Mouse (Mus musculus): ENCODE measurements around the gene Agbl3. TPM values are rescaled to one million over a fixed set of nuclear protein-coding genes. Genes with fewer than 3 reads are reported as not detected.

Gene Agbl3
- total RNA-seq (2014; fragmentation: Nextera tagmentation) (4.5 and 7.0 TPM in 2 replicates), total RNA-seq (2017) (5.5 and 8.9 TPM in 2 replicates)

DNA sequence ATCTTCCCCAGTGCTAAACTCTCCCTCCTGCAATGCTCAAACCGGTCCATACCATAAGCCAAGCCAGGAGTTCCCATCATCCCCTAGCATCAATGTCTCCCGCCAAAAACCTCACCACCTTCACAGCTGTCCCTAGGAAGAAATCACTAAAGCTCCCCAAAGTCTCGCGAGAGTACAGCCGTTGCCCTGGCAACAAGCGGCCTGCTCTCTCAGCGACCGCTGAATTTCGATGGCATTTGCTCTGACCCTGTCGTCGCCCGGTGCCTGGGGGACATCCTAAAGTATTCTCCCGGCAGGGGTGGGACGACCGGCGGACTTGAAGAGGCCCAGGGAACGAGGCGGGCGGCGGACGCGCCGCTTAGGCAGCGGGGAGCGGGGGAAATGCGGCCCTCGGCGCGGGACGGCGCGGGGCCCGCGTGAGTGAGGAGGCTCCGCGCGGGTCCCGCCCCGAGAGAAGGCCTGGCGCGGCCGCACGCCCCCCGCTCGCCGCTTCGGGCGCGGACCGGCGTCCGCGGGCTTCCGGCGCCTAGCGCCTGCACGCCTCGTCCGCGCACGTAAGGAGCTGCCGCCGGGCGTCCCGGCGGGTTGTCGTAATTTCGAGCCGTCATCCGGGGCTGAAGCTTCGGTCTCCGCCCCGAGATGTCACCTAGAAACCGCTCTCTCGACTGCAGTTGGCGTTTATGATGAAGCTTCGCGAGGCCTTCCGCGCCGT, at the start of gene Agbl3:
TSS of gene Agbl3 (plus strand) at position 202 of the 712 bp plus-strand sequence.
- peak; percentile 98 for ATAC-seq (replicated peaks; ENCODE audit: low FRiP score, low TSS enrichment, poor library complexity, severe bottlenecking)

DNA sequence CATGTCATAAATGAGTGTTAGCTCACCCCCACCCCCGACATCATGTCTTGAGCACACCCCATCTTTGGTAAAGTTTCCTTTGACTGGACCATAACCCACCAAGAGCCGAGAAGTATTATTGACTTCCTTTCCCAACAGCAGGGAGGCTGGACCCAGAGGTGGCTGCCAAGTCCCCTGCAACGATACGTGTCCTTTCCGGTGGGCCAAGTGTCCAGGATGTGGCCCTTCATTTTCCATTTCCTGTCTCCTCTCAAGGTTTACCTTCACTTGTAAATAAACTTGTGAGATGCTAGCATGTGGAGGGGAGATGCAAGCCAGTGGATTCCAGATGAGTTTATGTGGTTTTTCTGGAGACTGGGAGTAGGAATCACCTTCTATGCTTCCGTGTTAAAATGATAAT, 49.2 kb upstream of the Agbl3 start:
- ATAC-seq (replicated peaks; ENCODE audit: low FRiP score, low TSS enrichment, poor library complexity, severe bottlenecking) = no peak

DNA sequence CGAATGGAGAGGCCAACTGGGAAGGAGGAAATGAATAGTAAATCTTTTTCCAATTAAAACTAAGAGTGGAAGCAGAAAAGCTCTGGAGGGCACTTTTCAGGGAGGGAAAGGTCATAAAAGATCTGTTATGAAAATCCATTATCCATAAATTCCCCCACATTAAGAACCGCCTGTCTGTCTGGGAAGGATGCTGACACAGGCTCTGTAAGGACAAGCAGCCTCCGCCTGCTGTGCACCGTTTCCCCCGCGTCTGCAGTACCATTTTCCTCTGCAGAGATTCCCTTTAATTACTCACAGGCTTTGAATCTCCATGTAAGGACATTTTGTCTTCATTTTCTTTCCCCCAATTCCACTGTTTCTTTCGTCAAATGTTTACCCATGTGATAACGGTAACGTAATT, 48.7 kb upstream of the Agbl3 start:
- no peak for ATAC-seq (replicated peaks; ENCODE audit: low FRiP score, low TSS enrichment, poor library complexity, severe bottlenecking)

DNA sequence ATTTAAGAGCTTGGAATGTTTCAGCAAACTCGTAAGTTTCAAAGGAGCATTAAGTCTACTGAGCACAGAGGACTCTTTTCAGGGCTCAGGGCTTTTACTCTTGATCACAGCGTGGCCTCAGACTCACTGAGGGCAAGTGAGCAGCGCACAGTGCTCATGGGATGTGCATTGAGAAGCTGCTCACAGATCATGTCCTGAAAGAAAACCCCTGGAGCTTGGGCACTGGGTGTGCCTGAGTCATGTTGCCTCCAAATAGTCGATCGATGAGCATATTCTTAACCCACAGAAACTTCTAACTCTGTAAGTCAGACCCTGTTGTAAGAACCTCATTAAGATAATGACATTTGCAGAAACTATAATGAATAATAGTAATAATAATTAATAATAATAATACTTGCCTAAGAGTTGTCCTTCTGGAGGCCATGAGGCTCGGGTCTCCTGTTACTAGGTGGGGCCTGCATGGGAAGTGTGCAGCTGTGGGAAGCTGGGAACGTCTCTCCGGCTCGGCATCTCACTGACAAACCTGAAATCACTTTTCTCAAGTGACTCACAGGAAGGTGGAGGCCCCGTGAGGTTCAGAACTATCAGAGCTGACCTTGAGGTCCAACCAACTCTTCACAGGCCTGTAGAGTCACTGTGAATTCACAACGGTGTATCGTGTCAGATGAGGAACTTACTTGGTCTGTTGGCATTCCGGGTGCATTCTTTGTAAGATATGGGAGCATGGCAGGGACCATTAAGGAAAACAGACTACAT, 45.1 kb upstream of the Agbl3 start:
- ATAC-seq (replicated peaks; ENCODE audit: low FRiP score, low TSS enrichment, poor library complexity, severe bottlenecking) = no peak

DNA sequence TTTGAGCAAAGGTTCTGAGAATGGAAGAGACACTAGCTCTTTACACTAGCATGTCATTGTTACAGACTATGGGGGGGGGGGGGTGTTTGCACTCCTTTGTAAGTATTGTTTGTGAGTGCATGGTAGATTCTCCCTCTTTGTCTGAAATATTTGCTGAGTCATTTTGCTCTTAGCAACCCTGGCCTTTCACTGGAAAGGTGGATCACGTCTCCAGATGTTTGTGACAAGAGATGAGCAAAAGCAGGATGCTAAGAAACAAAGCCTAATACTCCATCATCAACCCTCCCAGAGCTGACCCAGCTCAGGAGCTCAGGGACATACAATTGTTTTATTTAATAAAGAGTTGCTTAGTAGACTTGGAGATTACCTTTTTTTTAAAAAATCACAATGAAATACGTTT, 43.3 kb upstream of the Agbl3 start:
- ATAC-seq (replicated peaks; ENCODE audit: low FRiP score, low TSS enrichment, poor library complexity, severe bottlenecking) = no peak

DNA sequence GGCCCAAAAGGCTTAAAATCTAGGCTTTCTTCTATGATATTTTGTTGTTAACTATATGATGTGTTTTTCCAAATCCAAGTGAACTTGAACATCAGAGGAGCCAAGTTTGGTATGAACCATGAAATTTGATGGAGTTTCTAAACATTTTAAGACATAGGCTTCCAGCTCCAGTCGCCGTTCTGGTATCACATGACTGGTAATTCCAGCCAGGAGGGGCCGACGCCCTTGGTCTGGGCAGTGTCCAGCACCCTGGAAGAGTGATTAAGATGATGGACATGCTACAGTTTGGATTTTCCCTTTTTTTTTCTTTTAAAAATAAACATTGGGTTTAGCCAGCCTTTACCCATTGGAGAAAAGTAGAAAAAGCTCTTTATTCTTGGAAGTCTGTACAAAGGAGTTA, 36.3 kb upstream of the Agbl3 start:
- no peak for ATAC-seq (replicated peaks; ENCODE audit: low FRiP score, low TSS enrichment, poor library complexity, severe bottlenecking)

DNA sequence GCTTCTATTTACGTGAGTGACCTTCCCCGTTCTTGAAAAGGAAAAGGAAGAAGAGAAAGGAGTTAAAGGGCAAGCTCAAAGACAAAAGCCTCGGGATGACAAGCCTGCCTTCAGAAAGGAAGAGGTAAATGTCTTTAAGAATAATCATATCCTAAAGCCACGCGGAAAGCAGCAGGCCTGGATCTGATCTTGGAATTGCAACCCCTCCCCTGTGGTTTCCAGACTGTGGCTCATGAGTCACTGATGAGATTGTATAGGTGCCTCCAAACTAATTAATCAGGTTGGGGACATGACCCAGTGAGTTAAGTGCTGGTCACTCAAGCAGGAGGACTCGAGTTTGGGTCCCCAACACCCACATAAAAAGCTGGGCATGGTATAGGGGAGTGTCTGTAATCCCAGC, 32.4 kb upstream of the Agbl3 start:
- no peak for ATAC-seq (replicated peaks; ENCODE audit: low FRiP score, low TSS enrichment, poor library complexity, severe bottlenecking)

DNA sequence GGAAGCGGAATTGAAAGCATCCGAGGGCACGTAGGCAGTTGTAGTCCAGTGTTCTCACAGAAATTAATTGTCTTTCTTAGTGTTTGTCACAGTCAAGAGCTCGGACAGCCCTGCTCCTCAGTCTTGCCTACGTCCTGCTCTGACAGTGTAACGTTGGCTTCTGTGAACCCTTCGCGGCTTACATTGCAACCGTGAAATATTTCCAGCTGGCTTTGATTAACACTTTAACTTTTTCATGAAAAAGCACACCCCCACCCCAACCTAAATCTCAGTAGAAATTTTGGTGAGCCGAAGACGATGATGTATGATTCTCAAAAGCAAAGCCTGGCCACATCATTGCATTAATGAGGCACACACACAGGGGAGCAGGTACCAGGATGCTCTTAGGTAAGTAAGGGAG, 31.7 kb upstream of the Agbl3 start:
- no peak for ATAC-seq (replicated peaks; ENCODE audit: low FRiP score, low TSS enrichment, poor library complexity, severe bottlenecking)

DNA sequence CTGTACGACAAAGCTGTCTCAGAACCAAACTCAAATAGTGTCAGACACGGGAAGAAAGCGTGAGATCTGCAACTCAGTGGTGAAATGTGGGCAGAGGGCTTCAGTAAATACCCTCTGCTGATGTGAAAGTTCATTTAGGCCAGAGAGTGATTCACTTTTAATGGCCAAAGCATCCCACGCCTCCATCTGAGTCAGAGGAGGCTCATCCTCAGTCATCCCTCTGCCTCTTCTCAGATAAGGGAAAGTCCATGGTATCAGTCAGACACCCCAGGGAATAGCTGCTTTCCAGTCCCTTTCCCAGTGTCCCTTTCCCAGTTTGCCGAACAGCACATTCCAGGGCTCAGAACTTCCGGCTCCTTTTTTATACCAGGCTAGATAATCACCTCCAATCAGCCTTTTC, 30.7 kb upstream of the Agbl3 start:
- ATAC-seq (replicated peaks; ENCODE audit: low FRiP score, low TSS enrichment, poor library complexity, severe bottlenecking) = no peak

DNA sequence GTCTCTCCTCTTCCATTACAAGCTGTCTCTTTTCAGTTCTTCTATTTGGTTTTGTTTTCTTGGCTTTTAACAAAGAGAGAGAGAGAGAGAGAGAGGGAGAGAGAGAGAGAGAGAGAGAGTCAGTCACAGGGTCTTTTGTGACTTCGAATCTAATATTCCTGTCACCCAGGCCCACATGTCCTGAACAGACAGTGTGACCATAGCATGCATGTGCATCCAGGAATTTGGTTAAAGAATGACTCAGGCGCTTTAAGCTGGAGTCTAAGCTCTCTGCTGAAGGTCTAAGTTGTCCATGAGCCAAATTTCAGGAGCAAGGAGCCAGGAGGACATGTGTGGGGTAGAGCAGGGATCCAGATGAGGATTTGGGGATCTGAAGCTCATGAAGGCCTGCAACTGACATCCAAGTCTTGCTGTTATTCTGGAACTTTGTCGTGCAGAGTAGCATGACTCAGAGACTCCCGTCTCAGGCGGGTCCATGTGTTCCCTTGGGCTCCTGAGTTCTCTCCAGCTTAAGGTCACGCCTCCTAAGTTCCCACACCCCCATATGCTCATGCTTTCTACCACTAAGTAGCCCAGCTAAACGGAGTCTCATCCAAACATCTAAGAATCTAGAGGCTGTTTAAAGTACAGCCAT, 29.6 kb upstream of the Agbl3 start:
- ATAC-seq (replicated peaks; ENCODE audit: low FRiP score, low TSS enrichment, poor library complexity, severe bottlenecking) = no peak

DNA sequence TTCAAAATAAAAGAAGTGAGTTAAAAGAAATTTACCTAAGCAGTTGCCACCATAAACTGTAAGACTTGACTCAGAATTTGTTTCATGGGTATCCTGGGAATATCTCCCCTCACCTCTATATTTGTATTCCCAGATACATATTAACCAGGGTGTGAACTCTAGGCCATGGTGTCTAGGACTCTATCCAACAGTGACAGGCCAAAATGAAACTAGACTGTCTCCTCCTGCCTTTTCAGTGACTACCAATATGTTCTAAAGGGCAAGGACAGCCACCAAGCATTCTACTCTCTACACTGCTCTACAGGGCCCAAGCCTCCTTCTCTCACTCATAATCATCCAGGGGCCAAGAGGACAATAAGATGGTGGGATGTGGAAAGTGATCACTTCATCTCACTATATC, 28.6 kb upstream of the Agbl3 start:
- no peak for ATAC-seq (replicated peaks; ENCODE audit: low FRiP score, low TSS enrichment, poor library complexity, severe bottlenecking)

DNA sequence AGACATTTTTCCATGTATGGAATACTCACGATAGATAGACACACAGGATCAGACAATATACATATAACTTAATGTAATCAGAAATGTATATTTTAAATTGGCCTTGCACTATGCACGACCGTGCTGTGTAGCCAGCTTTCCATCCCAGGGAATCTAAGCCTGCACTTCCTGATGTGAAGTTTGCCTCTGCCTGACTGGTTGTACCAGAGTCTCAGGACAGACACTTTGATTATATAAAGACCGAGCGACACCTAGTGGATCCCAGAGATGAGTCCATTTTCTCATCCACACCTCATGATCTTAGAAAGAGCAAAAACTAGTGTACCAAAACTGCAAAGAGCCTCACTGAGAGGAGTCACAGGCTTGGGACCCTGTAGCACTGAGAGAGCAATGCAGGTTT, 25.8 kb upstream of the Agbl3 start:
- peak; percentile 70; the same call in 1 of the 2 replicates for ATAC-seq (replicated peaks; ENCODE audit: low FRiP score, low TSS enrichment, poor library complexity, severe bottlenecking)

DNA sequence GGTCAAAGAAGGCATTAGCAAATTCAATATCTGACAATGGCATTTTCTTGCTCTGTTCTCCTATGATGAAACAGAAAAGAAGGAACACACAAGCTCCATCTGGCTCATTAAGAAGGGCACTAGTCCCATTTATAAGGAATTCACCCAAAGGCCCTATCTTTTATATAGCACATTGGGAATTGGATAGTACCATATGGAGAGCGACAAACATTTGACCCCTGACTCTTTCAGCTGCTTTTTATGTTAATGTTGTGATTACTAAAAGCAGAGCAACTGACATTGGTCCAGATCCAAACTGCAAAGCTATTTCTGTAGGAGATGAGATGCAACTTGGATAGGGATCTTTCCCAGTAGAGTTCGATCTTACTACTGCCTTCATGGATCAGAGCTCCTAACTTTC, 21.9 kb upstream of the Agbl3 start:
- no peak for ATAC-seq (replicated peaks; ENCODE audit: low FRiP score, low TSS enrichment, poor library complexity, severe bottlenecking)

DNA sequence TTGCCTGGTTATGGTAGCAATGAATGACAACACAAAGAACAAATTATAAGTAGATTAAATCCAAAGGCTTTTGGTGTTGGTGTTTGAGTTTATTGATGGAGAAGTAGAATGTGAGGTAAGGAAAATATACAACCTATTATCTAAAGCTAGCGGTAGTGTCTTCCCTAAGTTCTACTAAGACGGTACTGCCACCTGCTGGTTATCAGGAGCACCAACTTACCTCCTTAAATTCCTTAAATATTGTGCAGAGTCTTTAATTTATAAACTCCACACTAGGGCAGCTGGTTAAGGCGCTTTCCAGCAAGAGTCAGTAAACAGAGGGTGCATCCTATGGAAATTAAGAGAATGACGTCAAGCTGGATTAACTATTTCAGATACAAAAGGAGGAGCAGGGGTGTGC, 20.2 kb upstream of the Agbl3 start:
- ATAC-seq (replicated peaks; ENCODE audit: low FRiP score, low TSS enrichment, poor library complexity, severe bottlenecking) = peak; percentile 80

DNA sequence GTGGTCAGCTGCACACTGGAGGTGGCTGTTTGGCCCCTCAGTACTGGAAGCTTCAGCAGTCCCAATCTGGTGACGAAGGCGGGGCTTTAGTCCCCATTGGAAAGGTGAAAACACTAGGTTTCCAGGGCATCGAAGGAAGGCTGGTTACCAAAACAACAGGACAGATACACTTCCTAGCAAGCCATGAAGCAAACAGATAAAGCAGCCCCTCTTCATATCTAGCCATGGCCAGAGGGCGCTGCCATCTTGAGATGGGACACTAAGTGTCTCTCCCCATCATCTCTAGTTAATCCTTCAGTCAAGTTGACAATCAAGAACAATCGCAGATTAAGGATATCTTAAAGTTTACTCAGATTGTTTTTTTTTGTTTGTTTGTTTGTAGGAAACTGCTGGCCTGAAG, 14.5 kb upstream of the Agbl3 start:
- ATAC-seq (replicated peaks; ENCODE audit: low FRiP score, low TSS enrichment, poor library complexity, severe bottlenecking) = no peak

DNA sequence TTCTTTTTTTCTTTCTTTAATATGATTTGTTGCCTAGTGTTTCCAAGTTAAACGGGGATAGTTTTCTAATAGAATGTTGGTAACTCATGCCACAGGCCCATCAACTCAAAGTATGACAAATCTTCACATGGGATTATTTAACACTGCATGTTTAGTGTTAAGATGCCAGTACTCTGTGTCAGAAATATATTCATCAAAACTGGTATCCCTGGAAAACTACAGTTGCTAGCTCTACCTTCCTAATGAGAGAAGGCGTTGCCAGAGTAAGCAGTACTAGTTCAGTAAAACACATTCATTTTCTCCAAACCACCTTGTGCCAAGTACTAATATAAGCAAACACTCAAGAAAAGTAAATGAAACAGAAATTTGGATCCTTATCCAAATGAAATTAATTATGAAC, 10.2 kb upstream of the Agbl3 start:
- ATAC-seq (replicated peaks; ENCODE audit: low FRiP score, low TSS enrichment, poor library complexity, severe bottlenecking) = no peak

DNA sequence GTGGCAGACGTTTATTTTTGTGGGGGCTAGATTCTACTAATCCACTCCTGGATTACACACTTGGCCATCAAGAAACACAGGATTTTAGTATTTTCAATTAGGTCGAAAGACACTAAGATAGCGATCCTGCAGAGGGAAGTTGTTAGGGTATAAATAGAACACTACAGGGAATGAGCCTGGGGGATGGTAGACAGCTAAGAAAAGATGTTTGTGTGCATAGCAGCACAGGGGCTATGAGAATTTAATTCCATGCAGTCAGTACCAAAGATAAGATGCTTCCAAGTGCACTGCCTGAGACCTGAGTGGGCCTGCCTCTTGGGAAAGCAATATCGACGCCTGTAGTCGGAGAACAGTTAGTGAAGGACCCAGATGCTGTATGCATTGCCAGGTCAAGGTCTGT, 9.7 kb upstream of the Agbl3 start:
- ATAC-seq (replicated peaks; ENCODE audit: low FRiP score, low TSS enrichment, poor library complexity, severe bottlenecking) = no peak

DNA sequence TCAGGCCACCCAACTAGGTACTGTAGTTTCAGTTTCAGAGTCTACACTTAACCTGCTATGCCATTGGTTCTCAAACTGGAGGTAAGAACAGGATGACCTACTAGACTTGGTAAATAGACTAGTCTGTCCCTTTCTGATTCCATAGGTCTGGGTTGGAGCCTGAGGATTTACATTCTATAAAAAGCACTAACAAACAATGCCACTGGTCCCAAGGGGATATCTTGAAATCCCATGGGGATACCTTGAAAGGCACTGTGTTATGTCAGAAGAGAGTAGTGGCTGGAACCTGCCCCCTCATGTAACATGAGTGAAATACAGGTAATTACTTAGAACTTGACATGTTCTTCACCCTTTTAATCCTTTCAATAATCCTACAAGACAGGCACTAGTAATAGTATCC, 3.8 kb upstream of the Agbl3 start:
- ATAC-seq (replicated peaks; ENCODE audit: low FRiP score, low TSS enrichment, poor library complexity, severe bottlenecking) = no peak

DNA sequence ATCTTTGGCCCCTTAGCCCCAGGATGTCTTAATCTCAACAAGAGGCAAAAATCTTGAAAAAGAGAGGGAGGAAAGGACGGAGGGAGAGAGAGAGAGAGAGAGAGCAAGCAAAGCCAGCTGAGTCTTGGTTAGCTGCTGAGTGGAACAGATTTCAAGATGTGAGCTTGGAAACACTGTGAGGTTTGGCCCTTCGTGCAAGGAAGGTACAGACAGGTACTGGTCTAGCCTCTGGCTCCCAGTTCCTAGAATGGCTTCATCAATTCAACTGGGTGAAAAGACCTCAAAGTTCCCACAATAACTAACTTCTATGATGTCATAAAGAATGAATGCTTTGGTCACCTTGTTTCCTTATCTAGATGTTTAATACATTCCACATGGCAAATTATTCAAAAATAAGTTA, 3.1 kb upstream of the Agbl3 start:
- no peak for ATAC-seq (replicated peaks; ENCODE audit: low FRiP score, low TSS enrichment, poor library complexity, severe bottlenecking)

DNA sequence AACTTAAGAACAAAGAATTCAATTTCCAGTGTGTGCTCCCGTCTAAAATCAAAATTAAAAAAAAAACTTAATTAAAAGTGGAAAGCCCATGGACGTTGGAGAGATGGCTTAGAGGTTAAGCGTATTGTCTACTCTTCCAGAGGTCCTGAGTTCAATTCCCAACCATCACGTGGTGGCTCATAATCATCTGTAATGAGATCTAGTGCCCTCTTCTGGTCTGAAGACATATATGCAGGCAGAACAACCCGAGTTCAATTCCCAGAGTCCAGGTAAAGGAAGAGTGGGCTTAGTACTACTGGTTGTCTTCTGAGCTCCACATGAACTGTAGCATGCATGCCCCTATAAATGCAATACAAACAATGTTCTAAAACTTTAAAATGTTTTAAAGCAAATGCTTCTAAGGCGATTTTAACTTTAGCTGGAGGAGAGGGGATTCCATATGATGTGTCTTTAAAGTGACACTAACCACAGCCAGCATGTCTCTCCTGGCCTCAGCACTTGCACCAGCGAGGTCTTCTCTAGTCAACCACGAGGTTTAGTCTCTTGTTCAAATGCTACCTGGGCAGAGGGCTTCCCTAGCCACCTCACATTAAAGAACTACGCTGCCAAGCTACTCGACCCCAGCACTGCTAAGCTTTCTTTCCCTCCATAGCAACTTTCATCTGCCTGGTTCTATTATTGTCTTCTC, 2.1 kb upstream of the Agbl3 start:
- no peak for ATAC-seq (replicated peaks; ENCODE audit: low FRiP score, low TSS enrichment, poor library complexity, severe bottlenecking)

Data from megakaryocyte-erythroid progenitor cell, adult 5-6 weeks (primary cell).